26 mouse cellular contexts compared by ENCODE assay signal in genomic region chr8:12334605-12335004, GRCm38 (mm10). TPM values are rescaled to one million over a fixed set of nuclear protein-coding genes. Genes with fewer than 3 reads are reported as not detected.
"Had no signal": no experiment of that assay in that cellular context is flagged by ENCODE, and none has a peak within 500 bp of the region (broad histone marks: within the 10 kb centered on the region; RNA-seq: fewer than 3 reads in every experiment).

No protein-coding gene starts in this region.

- H3K36me3 ChIP-seq: limb, embryonic 10.5 days; limb, embryonic 13.5 days; liver, embryonic 12.5 days; liver, embryonic 15.5 days; lung, embryonic 15.5 days; midbrain, embryonic 10.5 days had no signal

- H3K4me1 ChIP-seq: liver, embryonic 12.5 days; liver, embryonic 15.5 days; lung, embryonic 15.5 days; megakaryocyte, embryonic 14.5 days had no signal

- H3K9me3 ChIP-seq: limb, embryonic 10.5 days; limb, embryonic 13.5 days; liver, embryonic 12.5 days; liver, embryonic 15.5 days; lung, embryonic 15.5 days; megakaryocyte, embryonic 14.5 days; midbrain, embryonic 10.5 days had no signal

- H3K27ac ChIP-seq: limb, embryonic 10.5 days; limb, embryonic 13.5 days; liver, embryonic 12.5 days; liver, embryonic 15.5 days; lung, embryonic 15.5 days; midbrain, embryonic 10.5 days; stomach, postnatal 0 days had no signal

- ATAC-seq: intestine, embryonic 16.5 days; liver, embryonic 12.5 days had no signal

- H3K9ac ChIP-seq: limb, embryonic 13.5 days; liver, embryonic 12.5 days; liver, embryonic 15.5 days; lung, embryonic 15.5 days had no signal

- H3K4me3 ChIP-seq: limb, embryonic 10.5 days; limb, embryonic 13.5 days; liver, embryonic 12.5 days; liver, embryonic 15.5 days; lung, embryonic 15.5 days; megakaryocyte, embryonic 14.5 days; midbrain, embryonic 10.5 days had no signal

- H3K4me2 ChIP-seq: limb, embryonic 13.5 days; liver, embryonic 12.5 days; liver, embryonic 15.5 days; lung, embryonic 15.5 days had no signal

- DNase-seq: kidney, adult 2 months; kidney, postnatal 10 days; kidney, postnatal 4 days; liver; lung, adult 18-20 months; lung, postnatal 10 days; lung, postnatal 36 days; midbrain, embryonic 14.5 days; right cerebral cortex, adult 18-20 months; right cerebral cortex, postnatal 14 days; right cerebral cortex, postnatal 4 days; thymus, adult 18-20 months; thymus, postnatal 36 days had no signal

RNA-seq across cellular contexts. Expression of gene A230072I06Rik, which starts 56.0 kb away (rescaled TPM):
- polyA plus RNA-seq: intestine, embryonic 16.5 days; kidney, adult 2 months; limb, embryonic 10.5 days; limb, embryonic 13.5 days; liver, embryonic 12.5 days; liver, embryonic 15.5 days; lung, embryonic 15.5 days; midbrain, embryonic 10.5 days; midbrain, embryonic 14.5 days; neural tube, embryonic 11.5 days; neural tube, embryonic 14.5 days; stomach, embryonic 14.5 days; stomach, postnatal 0 days; urinary bladder, adult 2 months had no signal
